Mouse (Mus musculus) yolk sac, embryonic 10.5 days (tissue): ENCODE measurements at regions not wholly inside any gene's neighbourhood (a gene's known extent, or its start where the extent isn't known, plus 50 kb on each side); places are given as distances from the start of the nearest gene placed in this dataset.

ENCODE experiments used
- DNase-seq: peaks from one replicate; pipeline ENCODE4 v3.0.0-alpha.2; 2017; ENCODE audit warnings: low spot score

DNA sequence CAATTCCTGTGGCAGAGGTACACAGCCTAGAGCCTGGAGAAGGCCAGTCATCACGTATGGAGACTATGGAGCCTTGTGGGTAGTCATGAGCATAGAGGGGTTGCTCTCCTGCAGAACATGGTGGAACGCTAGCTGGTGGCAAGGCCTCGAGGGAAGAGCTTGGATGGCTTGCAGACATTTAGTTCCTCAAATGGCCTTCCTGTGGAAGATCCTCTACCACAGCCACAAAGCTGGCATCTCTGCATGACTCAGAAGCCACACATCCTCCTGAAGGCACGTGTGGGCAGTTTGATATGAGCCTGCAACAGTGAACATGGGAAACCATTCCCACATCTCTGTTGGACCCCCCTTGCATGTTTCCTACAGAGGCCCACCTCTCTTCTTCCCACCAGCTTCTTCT is 547.9 kb upstream of the Lrrc6 start:
- no peak for DNase-seq

DNA sequence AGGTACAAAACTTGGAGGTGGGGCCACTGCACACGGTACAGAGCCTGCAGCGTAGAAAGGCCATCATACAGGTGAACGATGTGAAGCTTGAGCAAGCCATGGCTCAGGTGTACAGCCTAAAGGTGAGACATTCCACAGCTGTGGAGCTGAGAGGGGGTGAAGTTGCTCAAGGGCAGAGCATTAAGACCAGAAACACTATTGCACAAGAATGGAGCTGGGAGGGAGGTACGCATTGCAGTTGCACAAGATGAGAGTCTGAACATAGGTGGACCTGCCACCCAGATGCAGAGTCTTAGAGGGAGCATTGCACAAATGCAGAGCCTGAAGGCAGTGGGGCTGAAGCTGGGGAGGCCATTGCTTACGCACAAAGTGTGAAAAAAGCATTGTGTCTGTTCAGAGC is 547.4 kb upstream of the Lrrc6 start:
- DNase-seq: peak; percentile 62

DNA sequence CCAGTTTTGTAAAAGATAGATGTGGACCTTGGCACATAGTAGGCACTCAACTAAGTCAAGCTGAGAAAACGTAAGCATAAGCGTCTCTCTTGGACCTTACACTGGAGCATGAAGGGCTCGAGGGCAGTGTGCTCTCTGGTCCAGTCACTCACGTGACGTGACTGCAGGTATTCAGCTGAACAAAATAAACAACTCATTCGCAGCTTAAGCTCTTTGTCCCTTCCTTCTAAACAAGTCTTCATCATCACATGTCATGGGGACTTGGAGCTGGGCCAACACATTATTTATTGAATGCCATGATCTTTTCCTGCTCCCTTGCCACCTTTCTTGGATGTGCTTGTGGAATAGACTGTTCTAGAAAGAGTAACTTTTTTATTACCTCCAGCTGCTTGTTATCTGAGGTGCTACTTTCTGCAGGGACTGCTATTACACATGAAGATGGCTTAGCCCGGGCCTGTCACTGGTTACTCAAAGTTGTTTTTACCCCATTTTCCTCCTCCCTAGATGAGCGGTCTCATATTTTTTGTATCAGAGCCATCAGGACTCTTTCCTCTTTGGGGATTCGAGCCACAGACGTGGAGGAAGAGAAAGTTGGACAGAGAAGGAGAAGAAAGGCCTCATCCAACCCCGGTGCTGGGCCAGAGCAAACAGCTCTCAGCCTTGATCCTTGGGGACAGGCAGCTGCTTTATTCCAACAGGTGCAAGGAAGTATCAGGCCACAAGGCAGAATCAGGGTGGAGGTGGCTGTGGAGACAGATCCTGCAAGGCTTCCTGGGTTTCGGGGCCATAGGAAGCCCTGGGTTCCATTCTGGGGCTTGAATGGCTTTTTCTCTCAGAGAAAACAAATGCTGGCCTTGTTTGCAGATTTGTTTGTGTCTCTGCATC is 545.5 kb upstream of the Lrrc6 start:
- peak; percentile 34 for DNase-seq

DNA sequence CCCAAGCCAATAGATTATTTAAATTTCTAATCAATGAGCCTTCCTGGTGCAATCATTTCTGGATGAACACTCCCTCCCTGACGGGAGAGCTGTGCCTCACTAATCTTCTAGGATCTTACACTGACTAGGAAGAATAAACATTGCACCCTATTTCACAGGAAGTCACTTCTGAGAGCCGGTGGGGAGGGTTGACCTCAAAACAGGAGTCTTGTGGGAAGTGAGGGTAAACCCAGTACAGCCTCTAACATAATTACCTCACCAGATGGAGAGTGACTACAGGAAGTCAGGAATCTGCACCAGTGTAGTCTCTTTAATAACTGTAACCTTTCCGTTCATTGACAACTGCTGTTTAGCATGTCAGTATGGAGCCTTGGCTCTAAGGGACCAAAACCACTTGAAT is 544.6 kb upstream of the Lrrc6 start:
- DNase-seq: peak; percentile 26

DNA sequence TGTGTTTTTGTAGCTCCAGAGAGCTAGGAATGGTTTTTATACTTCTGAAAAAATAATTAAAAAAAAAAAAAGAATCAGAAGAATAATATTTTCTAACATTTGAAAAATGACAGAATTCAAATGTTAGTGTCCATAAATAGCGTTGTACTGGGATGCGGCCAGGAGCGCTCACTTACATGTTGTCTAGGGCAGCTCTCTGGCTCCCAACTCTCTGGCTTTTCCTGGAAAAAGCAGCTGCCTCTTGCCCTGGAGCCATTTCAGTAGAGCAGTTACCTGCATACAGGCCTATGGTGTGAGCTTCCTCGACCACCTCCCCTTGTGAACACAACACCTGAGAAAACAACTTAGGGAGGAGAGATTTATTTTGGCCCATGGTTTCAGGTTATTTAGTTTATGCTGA is 544.1 kb upstream of the Lrrc6 start:
- no peak for DNase-seq

DNA sequence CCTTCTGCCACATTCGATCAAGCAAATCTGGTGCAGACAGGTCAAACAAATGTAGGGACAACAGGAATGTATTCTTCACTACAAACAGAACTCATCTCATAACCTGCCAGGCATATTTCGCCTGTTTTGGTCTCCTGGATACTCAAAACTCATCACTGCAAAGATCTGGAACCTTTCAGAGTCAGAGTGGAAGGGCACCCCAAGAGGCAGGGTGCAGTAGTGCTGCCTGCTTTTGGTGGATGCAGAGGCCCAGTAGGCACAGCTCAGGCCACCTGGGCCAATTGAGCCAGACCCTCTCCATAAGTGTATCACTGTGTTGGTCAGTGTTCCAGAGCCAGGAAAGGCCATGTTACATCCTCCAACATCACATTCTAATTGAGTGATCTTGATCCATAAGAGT is 541.4 kb upstream of the Lrrc6 start:
- DNase-seq: no peak

DNA sequence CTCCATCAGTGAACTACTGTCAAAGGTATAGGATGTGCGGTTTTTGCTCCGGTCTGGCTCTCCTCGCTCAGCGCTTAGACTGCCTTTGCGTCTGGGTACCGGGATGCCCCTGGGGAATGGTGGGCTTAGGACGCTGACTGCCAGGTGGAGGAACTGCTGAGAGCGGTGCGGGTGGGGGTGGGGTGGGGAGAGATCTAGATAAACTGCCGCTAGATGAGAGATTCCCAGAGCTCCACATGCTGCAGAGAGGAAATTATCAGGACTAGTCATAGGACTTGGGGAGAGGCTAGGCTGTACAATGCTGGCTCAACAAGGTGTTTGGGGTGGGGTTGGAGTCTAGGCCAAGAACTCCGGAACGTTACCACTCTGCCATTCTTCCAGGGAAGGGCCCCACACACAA is 539.5 kb upstream of the Lrrc6 start:
- no peak for DNase-seq

DNA sequence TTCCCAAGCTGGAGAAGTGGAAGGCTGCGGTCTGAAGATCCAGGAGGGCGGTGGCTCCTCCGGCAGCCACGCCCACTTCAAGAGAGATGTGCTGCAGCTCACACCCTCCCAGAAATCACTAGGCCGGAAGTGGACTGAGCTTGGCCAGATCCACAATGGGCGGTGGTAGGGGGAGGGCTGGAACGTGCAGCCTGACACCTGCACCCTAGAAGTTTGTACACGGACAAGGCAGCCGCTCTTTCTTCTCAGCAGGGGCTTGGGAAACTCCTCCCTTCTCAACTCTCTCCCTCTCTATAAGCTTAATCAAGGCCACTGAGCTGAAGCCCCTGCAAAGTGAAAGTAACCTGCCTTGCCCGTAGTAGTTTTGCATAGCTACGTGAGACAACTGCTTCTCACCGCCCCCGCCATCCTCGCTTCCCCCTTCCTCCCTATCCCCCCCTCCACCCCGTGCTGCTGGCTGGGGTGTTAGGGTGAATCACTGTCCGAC is 538.8 kb upstream of the Lrrc6 start:
- peak; percentile 80 for DNase-seq

DNA sequence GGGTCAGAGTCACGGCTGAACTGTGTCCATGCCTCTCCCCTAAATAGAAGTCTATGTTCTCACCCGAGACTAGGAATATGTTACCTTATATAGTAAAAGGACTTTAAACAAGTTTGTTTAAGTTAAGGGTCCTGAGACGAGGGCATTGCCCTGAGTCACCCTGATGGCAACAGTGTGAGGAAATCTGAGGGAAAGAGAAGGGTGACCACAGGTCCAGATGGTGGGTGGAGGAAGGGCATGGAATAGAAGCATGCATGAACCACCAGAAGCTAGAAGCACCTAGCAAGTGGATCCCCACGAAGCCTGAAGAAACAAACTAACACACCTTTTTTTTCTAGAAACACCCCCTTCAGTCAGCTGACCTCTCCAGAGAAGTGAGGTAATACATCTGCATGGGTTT is 536.9 kb upstream of the Lrrc6 start:
- DNase-seq: no peak

DNA sequence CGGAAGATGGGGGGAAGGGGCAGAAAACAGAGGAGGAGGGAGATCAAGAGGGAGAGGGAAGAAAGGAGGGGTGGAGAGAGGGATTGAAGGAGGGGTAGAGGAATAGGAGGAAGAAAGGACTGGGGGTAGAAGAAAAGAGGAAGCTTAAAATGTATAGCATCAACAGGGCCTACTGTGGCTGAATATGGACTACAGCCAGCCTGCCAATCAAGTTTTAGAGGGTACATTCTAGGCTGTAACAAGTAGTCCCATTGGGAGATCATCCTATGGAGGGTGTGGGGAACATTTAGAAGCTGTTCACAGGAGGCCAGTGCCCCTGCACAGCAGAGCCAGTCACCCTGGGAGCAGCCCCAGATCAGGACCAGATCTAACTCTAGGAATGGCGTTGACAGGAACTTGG is 535.6 kb upstream of the Lrrc6 start:
- DNase-seq: no peak

DNA sequence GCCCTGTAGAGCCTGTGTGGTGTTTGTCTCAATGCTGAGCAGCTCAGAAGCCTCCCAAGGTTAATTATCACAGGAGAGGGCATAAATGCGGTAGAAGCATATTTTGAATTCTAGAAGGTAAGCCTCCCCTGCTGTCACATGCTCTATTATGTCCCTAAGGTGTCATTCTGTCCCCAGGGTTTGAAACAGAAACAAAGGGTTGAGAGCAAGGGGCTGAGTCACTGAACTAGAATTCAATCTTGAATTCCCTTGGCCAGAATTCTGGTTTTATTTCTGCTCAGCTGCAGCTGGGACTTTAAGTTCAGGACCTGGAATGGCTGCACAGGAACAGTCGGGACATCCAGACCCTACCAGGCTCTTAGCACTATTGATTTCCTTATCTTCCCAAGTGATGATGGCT is 533.2 kb upstream of the Lrrc6 start:
- DNase-seq: no peak

DNA sequence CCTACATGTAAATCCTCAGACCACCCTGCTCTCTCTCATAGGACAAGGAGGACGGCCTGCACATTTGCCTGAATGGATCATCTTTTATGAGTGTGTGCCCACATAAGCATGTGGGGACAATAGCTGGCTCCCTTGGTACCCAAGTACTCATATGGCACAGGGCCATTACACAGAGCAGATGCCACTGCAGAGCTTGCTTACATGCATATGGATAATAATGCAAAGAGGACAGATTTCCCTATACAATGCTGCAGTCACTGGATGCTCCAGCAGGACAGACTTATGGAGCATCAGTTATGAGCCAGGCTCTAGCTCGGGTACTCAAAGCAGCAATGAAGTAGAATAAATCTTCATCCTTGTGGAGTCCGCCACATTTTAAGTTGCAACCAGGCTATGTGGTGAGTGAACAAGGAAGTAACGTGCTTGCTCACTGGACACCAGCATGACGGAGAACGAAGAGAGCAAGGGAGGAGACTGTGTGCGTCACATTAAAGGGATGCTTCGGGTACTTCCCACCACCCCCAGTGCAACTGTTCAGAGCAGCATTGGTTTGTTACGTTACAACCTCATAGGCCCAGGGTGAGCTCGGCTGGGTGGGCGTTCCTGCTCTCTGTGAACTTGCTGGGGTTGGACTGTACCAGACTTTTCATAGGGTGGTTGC is 531.3 kb upstream of the Lrrc6 start:
- no peak for DNase-seq

DNA sequence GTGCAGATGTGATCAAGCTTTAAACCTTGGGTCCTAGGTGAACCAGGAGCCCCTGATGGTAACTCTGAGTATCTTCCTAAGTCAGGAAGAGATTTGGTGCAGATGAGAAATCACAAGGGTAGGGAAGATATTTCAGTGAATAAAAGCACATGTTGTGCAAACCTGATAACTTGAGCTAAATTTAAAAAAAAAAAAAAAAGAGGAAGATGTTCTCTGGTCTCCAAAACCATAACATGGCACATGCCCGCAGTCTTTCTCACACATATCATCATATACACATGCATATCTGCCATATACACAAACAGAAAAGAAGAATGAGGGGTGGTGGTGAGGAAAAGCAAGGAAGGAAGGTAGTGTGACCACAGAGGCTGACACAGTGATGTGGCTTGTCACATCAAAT is 530.3 kb upstream of the Lrrc6 start:
- DNase-seq: no peak

DNA sequence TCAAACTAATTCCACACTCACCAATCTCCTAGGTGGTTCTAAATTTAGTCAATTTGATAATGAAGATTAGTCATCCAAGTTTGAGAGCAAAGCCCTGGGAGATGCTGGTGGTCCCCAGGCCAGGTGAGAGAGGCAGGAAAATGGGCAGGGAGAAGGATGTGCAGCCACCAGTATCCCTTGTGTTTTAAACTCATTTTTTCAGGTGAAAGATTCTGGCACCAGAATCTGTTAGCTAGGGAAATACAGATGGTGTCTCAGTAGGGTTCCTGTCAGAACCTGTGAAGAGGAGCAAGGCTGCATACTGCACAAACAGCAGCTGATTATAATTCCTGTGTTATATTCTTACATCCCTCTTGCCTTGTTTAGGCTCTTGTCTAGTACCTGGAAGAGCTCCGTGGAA is 527.5 kb upstream of the Lrrc6 start:
- DNase-seq: no peak

DNA sequence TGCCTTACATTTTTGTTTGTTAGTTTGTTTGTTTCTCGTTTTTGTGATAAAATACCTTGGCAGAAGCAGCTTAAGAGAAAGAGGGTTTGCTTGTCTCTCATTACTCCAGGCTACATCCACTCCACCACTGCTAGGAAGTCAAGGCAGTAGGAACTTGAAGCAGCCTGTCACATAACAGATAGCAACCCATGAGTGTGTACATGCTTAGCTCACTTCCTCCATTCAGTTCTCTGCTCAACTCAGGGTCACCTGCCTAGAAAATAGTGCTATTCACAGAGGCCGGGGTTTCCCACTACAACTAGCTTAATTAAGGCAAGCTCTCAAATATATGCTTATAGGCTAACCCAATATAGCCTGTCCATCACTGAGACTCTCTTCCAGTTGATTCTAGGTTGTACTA is 527.0 kb upstream of the Lrrc6 start:
- DNase-seq: no peak

DNA sequence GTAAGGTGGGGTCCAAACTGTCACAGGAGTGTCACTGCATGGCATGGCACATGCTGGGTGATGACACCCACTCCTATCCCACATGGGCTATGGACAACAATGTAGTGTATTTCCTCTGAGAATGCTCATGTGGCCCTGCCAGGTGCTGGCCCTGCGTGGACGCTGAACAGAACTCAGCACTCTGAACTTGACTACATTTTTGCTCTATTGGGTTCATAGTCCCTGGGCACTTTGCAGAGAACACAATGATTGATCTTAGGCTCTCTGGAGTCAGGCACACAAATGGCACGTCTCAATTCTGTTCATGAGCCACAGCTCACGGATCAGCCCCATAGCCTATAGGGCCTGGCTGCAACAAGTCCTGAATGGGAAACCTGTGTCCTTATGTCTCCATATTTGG is 525.0 kb upstream of the Lrrc6 start:
- no peak for DNase-seq

DNA sequence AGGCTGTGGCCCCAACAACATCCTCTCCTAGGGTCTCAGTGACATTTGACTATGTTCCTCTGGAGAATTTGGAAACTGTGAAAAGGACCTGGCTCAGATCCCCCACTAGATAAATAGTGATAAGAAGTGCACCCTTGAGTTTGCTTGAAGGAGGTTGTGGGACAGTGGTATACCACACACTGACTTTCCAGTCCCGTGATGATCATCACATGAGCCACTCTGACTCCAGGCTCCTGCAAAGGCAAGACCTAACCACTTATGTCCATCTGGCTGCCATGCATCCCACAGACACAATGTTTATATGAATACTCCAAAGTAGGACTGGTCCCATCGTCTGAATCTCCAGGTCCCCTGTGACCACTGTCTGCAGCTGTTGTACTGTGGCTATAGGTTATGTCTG is 523.7 kb upstream of the Lrrc6 start:
- DNase-seq: no peak

DNA sequence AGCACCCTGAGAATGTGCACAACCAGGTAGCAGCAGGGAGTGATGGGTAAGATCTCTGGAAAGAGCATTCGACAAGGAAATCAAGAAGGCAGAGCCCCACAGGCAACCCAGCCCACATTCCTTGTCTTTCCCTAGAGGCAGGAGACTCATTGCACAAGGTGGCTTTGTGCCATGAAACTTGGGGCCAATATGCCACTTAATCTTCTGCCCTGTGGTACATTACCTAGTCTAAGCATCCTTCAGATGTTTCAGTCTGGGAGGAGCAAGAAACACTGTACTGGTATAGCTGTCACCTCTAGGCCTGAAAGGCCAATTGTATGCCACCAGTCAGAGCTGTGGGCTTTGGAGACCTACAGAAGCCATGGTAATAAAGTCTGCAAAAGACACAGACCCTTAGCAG is 522.4 kb upstream of the Lrrc6 start:
- DNase-seq: no peak

DNA sequence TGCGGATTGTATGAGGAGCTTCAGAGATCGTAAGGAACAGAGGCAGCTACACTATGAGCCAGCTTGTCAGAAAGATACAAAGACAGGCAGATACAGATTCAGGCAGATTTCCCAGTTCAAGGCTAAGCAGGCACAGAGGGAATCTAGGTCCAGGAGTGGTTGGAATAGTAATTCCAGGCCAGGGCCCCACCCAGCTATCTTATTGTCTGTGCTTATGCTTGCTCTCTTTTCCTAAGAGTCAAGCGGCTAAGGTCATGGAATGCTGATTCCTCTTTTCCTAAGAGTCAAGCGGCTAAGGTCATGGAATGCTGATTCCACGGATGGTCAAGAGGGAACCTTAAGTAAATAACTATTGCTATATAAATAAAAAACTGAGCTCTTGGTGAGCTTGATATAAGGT is 520.7 kb upstream of the Lrrc6 start:
- peak; percentile 19 for DNase-seq

DNA sequence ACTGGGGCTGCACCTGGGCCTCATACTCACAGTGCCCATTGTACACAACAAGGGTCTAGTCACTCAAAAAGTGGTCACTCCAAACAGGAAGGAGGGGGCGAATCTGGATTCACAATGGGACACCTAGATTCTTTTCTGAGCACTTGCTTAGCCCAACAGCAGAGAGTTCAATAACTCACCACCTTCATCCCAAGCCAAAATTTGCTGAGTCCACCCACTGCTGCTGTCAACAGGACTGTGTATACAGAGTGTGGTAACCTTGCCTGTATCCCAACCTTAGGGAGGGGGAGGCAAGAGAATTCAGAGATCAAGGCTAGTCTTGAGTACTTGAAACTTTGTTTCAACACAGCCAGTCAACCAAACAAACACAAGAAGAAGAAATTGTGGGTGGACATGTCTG is 519.2 kb upstream of the Lrrc6 start:
- peak; percentile 21 for DNase-seq

DNA sequence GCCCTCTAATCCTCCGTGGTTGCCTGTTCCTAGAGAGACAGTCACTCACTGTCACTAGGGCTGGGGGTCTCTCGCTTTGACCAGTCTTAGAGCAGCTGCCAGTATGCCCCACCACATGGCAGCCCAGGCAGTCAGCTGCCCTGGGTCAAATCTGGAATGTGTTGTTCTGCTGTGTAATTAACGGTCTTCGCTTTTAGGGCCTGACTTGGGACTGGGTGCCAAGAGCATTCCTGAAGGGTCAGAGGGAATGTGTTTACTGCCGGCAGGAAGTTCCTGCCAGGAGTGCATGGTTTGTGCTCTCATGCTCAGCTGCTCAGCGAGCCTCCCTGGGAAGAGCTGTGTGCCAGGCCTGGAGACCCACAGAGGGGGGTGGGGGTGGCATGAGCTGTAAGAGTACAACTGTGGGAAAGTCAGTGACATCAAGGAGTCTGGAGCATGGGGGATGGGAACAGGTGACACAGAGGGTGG is 518.5 kb upstream of the Lrrc6 start:
- DNase-seq: peak; percentile 26
